Mouse (Mus musculus) kidney, adult 11 months (tissue): ENCODE measurements around the gene Nono.

Experiments
- DNase-seq: peaks from one replicate; pipeline ENCODE4 v3.0.0; 2022

Nono gene

GRCm38 (mm10) chrX:101486487-101487152 lies 57.5 kb downstream of the Nono start:
- peak; percentile 13 for DNase-seq
